Mouse (Mus musculus) erythroblast, embryonic 14.5 days (primary cell): Measurements from ENCODE around the gene Tekt5. TPM values are rescaled to one million over a fixed set of nuclear protein-coding genes. Genes with fewer than 3 reads are reported as not detected.

Experiments
- H3K27me3 ChIP-seq: 2 replicates; pipeline ENCODE4 v1.6.1; 2012; ENCODE audit warnings: inconsistent platforms; ENCODE audit not compliant: control insufficient read depth
- H3K36me3 ChIP-seq: 2 replicates; pipeline ENCODE4 v1.6.1; 2012; ENCODE audit warnings: mild to moderate bottlenecking, inconsistent platforms; ENCODE audit not compliant: control insufficient read depth
- H3K4me1 ChIP-seq: 2 replicates; pipeline ENCODE4 v1.6.1; 2012; ENCODE audit warnings: inconsistent platforms; ENCODE audit not compliant: control insufficient read depth
- H3K4me3 ChIP-seq: replicated peaks from 2 replicates; pipeline ENCODE3; 2012; ENCODE audit warnings: moderate library complexity, mild to moderate bottlenecking, inconsistent platforms
- H3K9me3 ChIP-seq: 2 replicates; pipeline ENCODE4 v1.6.1; 2012; ENCODE audit warnings: low read length, inconsistent platforms, mixed read lengths; ENCODE audit not compliant: control insufficient read depth
- GATA1 ChIP-seq: IDR thresholded peaks from 2 replicates; pipeline ENCODE4 v1.6.1; 2012; ENCODE audit warnings: low read length, inconsistent platforms, mixed read lengths
- TAL1 ChIP-seq: IDR thresholded peaks from 3 replicates; pipeline ENCODE4 v1.6.1; 2012; ENCODE audit warnings: low read length, inconsistent platforms, mixed read lengths
- polyA plus RNA-seq: library from polyadenylated mRNA; stranded (reverse); fragments of >175 nt; gene quantifications from 2 replicates; pipeline ENCODE4 v1.2.3, GENCODE M21; 2012

Tekt5 gene
- polyA plus RNA-seq, 1 experiment, result not detected

GRCm38 (mm10) chr16:10420447-10421054 is 25.3 kb upstream of the Tekt5 start:
- peaks cover 98% of the 10 kb centered on the region for H3K36me3 ChIP-seq
- H3K9me3 ChIP-seq, result no peaks in the 10 kb centered on the region
- TF ChIP-seq GATA1 (no peak), TAL1 (no peak)

GRCm38 (mm10) chr16:10417723-10418259 is 22.5 kb upstream of the Tekt5 start:
- TF ChIP-seq TAL1, result no peak
- no peak for TF ChIP-seq GATA1
- Histone ChIP-seq H3K9me3 (no peaks in the 10 kb centered on the region), H3K36me3 (peaks cover 99% of the 10 kb centered on the region)

More at GRCm38 (mm10) chr16:10420447-10421054, 25.3 kb upstream of the Tekt5 start:
- H3K27me3 ChIP-seq, result no peaks in the 10 kb centered on the region
- H3K4me3 ChIP-seq, result no peak overlapping the region
- no peaks in the 10 kb centered on the region for H3K4me1 ChIP-seq

GRCm38 (mm10) chr16:10416866-10417265 is 21.6 kb upstream of the Tekt5 start:
- peaks cover 92% of the 10 kb centered on the region for H3K36me3 ChIP-seq
- no peaks in the 10 kb centered on the region for H3K27me3 ChIP-seq
- peaks cover 14% of the 10 kb centered on the region for H3K4me1 ChIP-seq
- no peaks in the 10 kb centered on the region for H3K9me3 ChIP-seq
- TF ChIP-seq TAL1, result no peak
- TF ChIP-seq GATA1, result no peak
- H3K4me3 ChIP-seq, result no peak overlapping the region

More at GRCm38 (mm10) chr16:10417723-10418259, 22.5 kb upstream of the Tekt5 start:
- peaks cover 6% of the 10 kb centered on the region for H3K4me1 ChIP-seq
- no peaks in the 10 kb centered on the region for H3K27me3 ChIP-seq
- no peak overlapping the region for H3K4me3 ChIP-seq

- TF ChIP-seq TAL1, result no peak
- Histone ChIP-seq H3K4me1 (peaks cover 23% of the 10 kb centered on the region), H3K4me3 (no peak overlapping the region), H3K9me3 (no peaks in the 10 kb centered on the region), H3K27me3 (no peaks in the 10 kb centered on the region), H3K36me3 (peaks cover 83% of the 10 kb centered on the region)
Measured at GRCm38 (mm10) chr16:10415976-10416375, 20.7 kb upstream of the Tekt5 start.

- peak within 1 kb of the TSS; percentile 84 for H3K4me3 ChIP-seq
- TF ChIP-seq TAL1 (no peak), GATA1 (no peak)
- H3K27me3 ChIP-seq, result peaks cover 18% of the 10 kb centered on the region
- H3K9me3 ChIP-seq, result no peaks in the 10 kb centered on the region
- H3K4me1 ChIP-seq, result peaks cover 27% of the 10 kb centered on the region
- peaks cover 44% of the 10 kb centered on the region for H3K36me3 ChIP-seq
Measured at GRCm38 (mm10) chr16:10411764-10412746, 16.8 kb upstream of the Tekt5 start, which contains the start of gene Nubp1. Gene Nubp1, plus strand, starts transcription at chr16:10411948.

- TF ChIP-seq GATA1 (peak; percentile 43; the same call in 1 of the 2 replicates), TAL1 (no peak)
- no peak overlapping the region for H3K4me3 ChIP-seq
- H3K36me3 ChIP-seq, result no peaks in the 10 kb centered on the region
- peaks cover 15% of the 10 kb centered on the region for H3K27me3 ChIP-seq
- H3K9me3 ChIP-seq, result no peaks in the 10 kb centered on the region
- H3K4me1 ChIP-seq, result peaks cover 2% of the 10 kb centered on the region
Measured at GRCm38 (mm10) chr16:10399160-10399559, 3.9 kb upstream of the Tekt5 start.

- Histone ChIP-seq H3K4me1 (peaks cover 2% of the 10 kb centered on the region), H3K36me3 (no peaks in the 10 kb centered on the region), H3K9me3 (peaks cover under 1% of the 10 kb centered on the region; the same call in 1 of the 2 replicates), H3K4me3 (no peak overlapping the region), H3K27me3 (peaks cover 19% of the 10 kb centered on the region)
- TF ChIP-seq TAL1 (no peak), GATA1 (no peak)
Measured at GRCm38 (mm10) chr16:10398755-10399154, 3.5 kb upstream of the Tekt5 start.

GRCm38 (mm10) chr16:10392587-10392986 is 2.7 kb downstream of the Tekt5 start:
- no peak for TF ChIP-seq TAL1
- no peak for TF ChIP-seq GATA1
- Histone ChIP-seq H3K27me3 (peaks cover 27% of the 10 kb centered on the region), H3K4me1 (peaks cover 26% of the 10 kb centered on the region), H3K9me3 (peaks cover 8% of the 10 kb centered on the region; the same call in 1 of the 2 replicates), H3K36me3 (no peaks in the 10 kb centered on the region), H3K4me3 (no peak overlapping the region)
